Mouse (Mus musculus) G1E (cell line): ENCODE results near the gene Acot7. TPM values are rescaled to one million over a fixed set of nuclear protein-coding genes. Genes with fewer than 3 reads are reported as not detected.

Source experiments
- ATAC-seq: 2 replicates; pipeline ENCODE4 v1.8.0; 2016; ENCODE audit warnings: mild to moderate bottlenecking; ENCODE audit not compliant: insufficient number of reproducible peaks, poor library complexity, low FRiP score, severe bottlenecking; ENCODE audit errors: extremely low read depth
- DNase-seq: peaks from one replicate; pipeline ENCODE4 v3.0.0; 2012; ENCODE audit warnings: low spot score
- H3K27me3 ChIP-seq: 2 replicates; pipeline ENCODE4 v1.6.1; 2012; ENCODE audit warnings: mild to moderate bottlenecking, low read length, inconsistent platforms; ENCODE audit not compliant: insufficient read depth
- H3K36me3 ChIP-seq: replicated peaks from 2 replicates; pipeline ENCODE3; 2012; ENCODE audit warnings: mild to moderate bottlenecking, inconsistent platforms
- H3K4me1 ChIP-seq: 2 replicates; pipeline ENCODE4 v1.6.1; 2012; ENCODE audit warnings: low read depth, low read length, inconsistent platforms, mixed read lengths; ENCODE audit not compliant: insufficient read depth
- H3K4me3 ChIP-seq: 2 replicates; pipeline ENCODE4 v1.5.1; 2012; ENCODE audit warnings: low read depth, mild to moderate bottlenecking, inconsistent platforms, low read length, moderate library complexity, mixed read lengths
- H3K9me3 ChIP-seq: replicated peaks from 2 replicates; pipeline ENCODE4 v1.6.1; 2012; ENCODE audit warnings: inconsistent platforms
- CTCF ChIP-seq: IDR thresholded peaks from 2 replicates; pipeline ENCODE4 v1.5.1; 2012; ENCODE audit warnings: low read depth, low read length, inconsistent platforms, mixed read lengths
- GATA1 ChIP-seq: IDR thresholded peaks from 2 replicates; pipeline ENCODE4 v1.6.1; 2012; ENCODE audit warnings: borderline replicate concordance, low read length, inconsistent platforms, mixed read lengths
- GATA2 ChIP-seq: IDR thresholded peaks from 2 replicates; pipeline ENCODE4 v1.6.1; 2012; ENCODE audit warnings: low read depth, low read length, inconsistent platforms, borderline replicate concordance
- POLR2AphosphoS5 ChIP-seq: IDR thresholded peaks from 2 replicates; pipeline ENCODE4 v1.6.1; 2012; ENCODE audit warnings: low read depth, low read length, inconsistent platforms; ENCODE audit not compliant: insufficient replicate concordance
- TAL1 ChIP-seq: conservative IDR thresholded peaks from 2 replicates; pipeline ENCODE4 v1.6.1; 2012; ENCODE audit warnings: low read depth, low read length, inconsistent platforms, mixed read lengths
- polyA plus RNA-seq: library from polyadenylated mRNA; stranded (reverse); fragments of >175 nt; gene quantifications from 2 replicates; pipeline ENCODE4 v1.2.3, GENCODE M21; 2012
- total RNA-seq, 2 experiments: library from RNA; stranded (forward) in 1 of 2; stranded (reverse) in 1 of 2; fragments of 200-1000 nt in 1 of 2; fragments of >200 nt in 1 of 2; fragmentation: Nextera tagmentation in 1 of 2; gene quantifications; 2 replicates each; pipeline ENCODE4 v1.2.3; 2014 to 2017

Acot7 gene
- total and polyA plus RNA-seq, 3 experiments: 17.6 to 51.1 (median 22.1) TPM

DNA sequence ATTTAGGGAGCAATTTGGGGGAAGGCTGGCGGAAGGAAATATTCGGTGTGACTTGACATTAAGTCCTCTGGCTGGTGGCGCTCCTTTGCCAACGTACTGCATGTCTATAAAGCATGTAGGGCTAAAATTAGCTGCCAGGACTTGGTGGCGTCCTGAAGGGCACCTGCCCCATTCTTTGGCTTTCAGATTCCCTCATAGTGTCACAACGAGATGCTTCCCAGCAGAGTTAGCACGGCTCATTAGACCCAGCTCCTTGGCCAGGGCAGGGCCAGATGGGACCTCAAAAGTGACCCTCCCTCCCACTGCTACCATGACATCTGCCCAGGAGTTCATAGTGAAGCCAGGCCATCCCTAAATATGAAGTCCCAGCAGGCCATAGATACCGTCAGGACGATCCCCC is 92.7 kb downstream of the Acot7 start:
- H3K9me3 ChIP-seq: peaks cover 5% of the 10 kb centered on the region
- H3K4me1 ChIP-seq: peaks cover 8% of the 10 kb centered on the region
- DNase-seq (no peak), ATAC-seq (no peak)
- H3K27me3 ChIP-seq: peaks cover 15% of the 10 kb centered on the region; the same call in 1 of the 2 replicates
- TF ChIP-seq POLR2AphosphoS5 (no peak), CTCF (no peak), GATA2 (no peak), GATA1 (no peak), TAL1 (no peak)
- H3K36me3 ChIP-seq: peaks cover 69% of the 10 kb centered on the region
- no peak overlapping the region for H3K4me3 ChIP-seq

DNA sequence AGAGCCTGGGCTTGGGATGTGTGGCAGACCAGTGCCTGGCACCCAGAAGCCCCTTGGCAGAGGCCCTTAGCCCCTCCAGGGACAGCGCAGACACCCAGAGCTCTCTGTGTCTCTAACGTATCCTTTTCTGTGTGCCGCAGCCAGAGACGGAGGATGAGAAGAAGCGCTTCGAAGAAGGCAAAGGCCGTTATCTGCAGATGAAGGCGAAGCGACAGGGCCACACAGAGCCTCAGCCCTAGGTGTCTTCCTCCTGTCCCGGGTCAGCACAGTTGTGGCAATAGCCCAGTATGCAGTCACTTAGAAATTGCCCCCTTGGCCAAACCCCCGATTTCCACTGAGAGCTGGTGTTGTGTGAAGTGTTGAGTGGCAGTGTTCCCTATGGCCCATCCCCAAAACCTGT is 93.4 kb downstream of the Acot7 start:
- TF ChIP-seq GATA2: no peak
- TF ChIP-seq CTCF: no peak
- no peak for TF ChIP-seq TAL1
- no peak for TF ChIP-seq GATA1
- no peak overlapping the region for H3K4me3 ChIP-seq
- DNase-seq: no peak
- ATAC-seq: no peak
- H3K27me3 ChIP-seq: peaks cover 15% of the 10 kb centered on the region; the same call in 1 of the 2 replicates
- H3K4me1 ChIP-seq: peaks cover 8% of the 10 kb centered on the region
- peaks cover 5% of the 10 kb centered on the region for H3K9me3 ChIP-seq
- H3K36me3 ChIP-seq: peaks cover 61% of the 10 kb centered on the region

DNA sequence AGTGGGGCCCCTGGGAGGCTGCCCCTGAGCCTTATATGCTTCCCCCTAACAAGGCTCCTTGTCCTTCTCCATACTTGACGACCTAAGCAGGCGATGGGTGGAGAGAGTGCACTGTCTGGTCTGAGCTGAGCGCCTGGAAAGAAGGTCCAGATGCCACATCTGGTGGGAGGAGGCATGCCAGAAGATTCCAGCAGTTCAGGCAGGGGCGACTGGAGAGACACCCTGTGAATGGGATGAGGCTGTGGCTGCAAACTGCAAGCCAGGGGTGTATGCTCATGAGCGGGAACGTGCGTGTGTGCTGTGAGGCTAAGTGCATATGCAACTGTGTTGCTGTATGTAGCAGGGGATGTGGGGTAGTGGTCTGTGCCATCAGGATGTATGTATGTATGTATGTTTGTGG is 94.1 kb downstream of the Acot7 start:
- H3K9me3 ChIP-seq: peaks cover 5% of the 10 kb centered on the region
- H3K4me1 ChIP-seq: peaks cover 8% of the 10 kb centered on the region
- DNase-seq (no peak), ATAC-seq (no peak)
- H3K36me3 ChIP-seq: peaks cover 59% of the 10 kb centered on the region
- TF ChIP-seq GATA1 (no peak), TAL1 (no peak), POLR2AphosphoS5 (no peak), GATA2 (no peak), CTCF (no peak)
- no peak overlapping the region for H3K4me3 ChIP-seq
- H3K27me3 ChIP-seq: peaks cover 15% of the 10 kb centered on the region; the same call in 1 of the 2 replicates

DNA sequence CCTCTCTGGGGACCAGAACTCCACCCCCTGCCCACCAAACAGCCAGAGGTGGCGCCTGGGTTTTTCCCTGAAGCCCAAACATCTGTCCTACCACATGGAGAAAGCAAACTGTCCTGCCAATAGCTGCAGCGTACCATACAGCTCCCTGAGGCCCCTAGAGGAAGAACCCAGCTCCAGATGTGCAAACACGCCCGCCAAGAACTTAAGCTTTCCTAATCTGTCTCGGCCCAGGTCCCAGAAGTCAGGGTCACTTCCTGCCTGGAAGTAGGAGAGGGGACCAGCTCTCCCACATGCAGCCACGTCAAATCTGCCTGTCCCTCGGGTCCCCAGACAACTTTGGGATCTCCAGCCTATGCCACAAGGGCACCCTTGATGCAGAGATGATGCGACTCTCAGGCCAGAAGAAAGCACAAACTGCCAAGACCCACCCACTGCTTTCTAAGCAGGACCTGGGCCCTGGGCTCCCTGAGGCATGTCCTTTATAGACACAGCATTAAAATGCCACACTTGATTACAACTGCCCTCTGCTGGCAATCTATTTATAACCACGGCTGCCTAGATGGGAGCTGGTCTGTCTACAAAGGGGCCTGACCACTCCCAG is 94.6 kb downstream of the Acot7 start:
- H3K27me3 ChIP-seq: peaks cover 15% of the 10 kb centered on the region; the same call in 1 of the 2 replicates
- H3K4me3 ChIP-seq: no peak overlapping the region
- H3K9me3 ChIP-seq: peaks cover 5% of the 10 kb centered on the region
- peaks cover 55% of the 10 kb centered on the region for H3K36me3 ChIP-seq
- no peak for DNase-seq
- TF ChIP-seq CTCF (no peak), POLR2AphosphoS5 (no peak)
- no peak for ATAC-seq
- peaks cover 8% of the 10 kb centered on the region for H3K4me1 ChIP-seq

DNA sequence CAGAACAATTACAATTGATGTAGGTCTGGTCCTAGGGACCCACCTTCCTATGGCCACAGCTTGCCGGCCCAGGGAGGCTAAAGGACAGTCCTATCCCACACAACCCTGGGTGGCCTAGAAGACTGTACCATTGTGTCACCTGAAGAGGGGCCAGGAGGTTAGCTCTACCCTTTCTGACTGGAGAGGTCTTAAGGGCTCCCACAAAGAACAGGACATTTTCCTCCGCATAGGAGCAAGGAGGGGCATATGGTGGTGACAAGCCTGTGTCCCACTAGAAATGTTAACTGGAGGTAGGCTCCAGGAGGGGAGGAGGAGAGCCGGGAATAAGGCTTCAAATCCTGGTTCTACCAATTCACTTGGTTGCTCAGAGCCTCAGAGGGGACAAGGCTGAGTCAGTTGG is 95.3 kb downstream of the Acot7 start:
- peaks cover 15% of the 10 kb centered on the region; the same call in 1 of the 2 replicates for H3K27me3 ChIP-seq
- no peak for TF ChIP-seq CTCF
- TF ChIP-seq POLR2AphosphoS5: no peak
- ATAC-seq (no peak), DNase-seq (no peak)
- peaks cover 48% of the 10 kb centered on the region for H3K36me3 ChIP-seq
- no peak overlapping the region for H3K4me3 ChIP-seq
- H3K9me3 ChIP-seq: peaks cover 5% of the 10 kb centered on the region
- H3K4me1 ChIP-seq: peaks cover 8% of the 10 kb centered on the region

DNA sequence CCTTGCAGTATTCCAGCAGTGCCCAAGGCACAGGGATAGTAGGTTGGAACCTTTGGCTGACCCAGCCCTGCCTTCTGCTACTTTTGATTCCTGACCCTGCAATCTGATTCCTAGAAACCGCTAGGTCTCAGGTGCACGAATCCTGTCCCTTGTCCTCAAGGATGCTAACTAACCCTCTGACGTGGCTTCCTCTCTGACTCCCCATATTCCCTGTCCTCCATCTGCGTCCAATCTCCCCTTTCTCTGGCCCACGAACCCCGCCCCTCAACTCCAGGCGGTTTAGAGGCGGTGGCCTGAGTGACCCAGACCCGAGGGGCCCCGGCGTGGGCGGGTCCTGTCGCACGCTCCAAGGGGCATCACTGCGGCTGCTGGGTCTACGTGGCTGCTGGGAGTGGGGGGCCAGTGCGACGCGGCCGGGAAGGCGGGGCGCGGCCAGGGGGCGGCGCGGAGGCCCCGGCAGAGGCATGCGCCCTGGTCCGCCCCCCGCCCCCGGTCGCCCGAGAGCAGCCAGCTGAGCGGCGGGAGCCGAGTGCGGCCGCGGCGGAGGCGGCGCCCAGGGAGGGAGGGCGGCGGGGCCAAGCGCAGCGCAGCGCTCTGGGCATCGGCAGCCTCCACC is 95.8 kb downstream of the Acot7 start, which contains the start of gene Gpr153:
Gene Gpr153 (plus strand): TSS at position 612 of the 616 bp plus-strand sequence.
- peaks cover 5% of the 10 kb centered on the region for H3K9me3 ChIP-seq
- peaks cover 43% of the 10 kb centered on the region for H3K36me3 ChIP-seq
- peaks cover 15% of the 10 kb centered on the region; the same call in 1 of the 2 replicates for H3K27me3 ChIP-seq
- TF ChIP-seq GATA1 (no peak), TAL1 (no peak), CTCF (no peak), POLR2AphosphoS5 (no peak), GATA2 (no peak)
- H3K4me3 ChIP-seq: peak within 1 kb of the TSS; percentile 20; the same call in 1 of the 2 replicates
- DNase-seq: no peak
- peaks cover 8% of the 10 kb centered on the region for H3K4me1 ChIP-seq
- no peak for ATAC-seq

DNA sequence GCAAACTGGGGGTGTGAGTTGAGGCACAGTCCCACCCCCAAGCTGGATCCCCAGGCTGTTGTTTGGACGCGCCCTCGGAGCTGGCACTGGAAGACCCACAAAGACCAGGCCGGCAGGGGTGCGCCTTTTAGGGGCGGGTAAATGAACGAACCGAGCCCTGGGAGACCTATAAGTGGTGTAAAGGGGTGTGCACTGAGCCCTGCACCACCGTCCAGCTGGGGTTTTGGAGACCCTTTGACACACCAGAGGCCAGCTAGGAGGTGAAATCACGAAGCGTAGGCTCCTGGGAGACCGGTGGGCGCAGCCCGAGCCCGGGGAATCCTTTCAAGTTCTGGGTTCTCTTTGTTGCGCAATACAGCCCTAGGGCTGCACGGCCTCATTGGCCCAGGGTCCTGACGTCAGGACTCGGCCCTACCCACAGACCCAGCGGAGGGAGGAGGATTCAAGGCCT is 96.8 kb downstream of the Acot7 start:
- no peak for DNase-seq
- Histone ChIP-seq H3K4me1 (peaks cover 8% of the 10 kb centered on the region), H3K4me3 (no peak overlapping the region; the same call in 1 of the 2 replicates), H3K9me3 (peaks cover 8% of the 10 kb centered on the region), H3K36me3 (peaks cover 33% of the 10 kb centered on the region), H3K27me3 (peaks cover 16% of the 10 kb centered on the region; the same call in 1 of the 2 replicates)
- TF ChIP-seq TAL1 (no peak), GATA2 (no peak)
- no peak for ATAC-seq
